Comparison of ENCODE assay signal across 11 mouse cellular contexts in genomic region chr5:121701111-121701769, GRCm38 (mm10). TPM values are rescaled to one million over a fixed set of nuclear protein-coding genes. Genes with fewer than 3 reads are reported as not detected.
DNase-seq lines count a peak whose midpoint lies in the region; ATAC-seq and TF ChIP-seq lines count a peak whose summit lies in the region.
"Had no signal": no experiment of that assay in that cellular context is flagged by ENCODE, and none has a peak within 500 bp of the region (broad histone marks: within the 10 kb centered on the region; RNA-seq: fewer than 3 reads in every experiment).

No protein-coding gene starts in this region.

- WGBS in liver, embryonic 16.5 days (ENCODE audit: insufficient replicate concordance): 21% methylated on average over 8 of the region's 8 CpGs
- WGBS in thymus, adult 2 months: 49% methylated on average over 8 of the region's 8 CpGs

- TF ChIP-seq CTCF in gastrocnemius, adult 2 months (IDR thresholded peaks at IDR 0.05): no peak
- TF ChIP-seq CTCF in thymus, adult 2 months (IDR thresholded peaks at IDR 0.05; ENCODE audit: borderline replicate concordance, control insufficient read depth, extremely low read depth, insufficient read depth, low read length, poor library complexity): no peak

- peaks cover 38% of the 10 kb centered on the region for H3K4me1 ChIP-seq in liver, embryonic 16.5 days (ENCODE audit: control insufficient read depth, low read depth, low read length)
- no peaks in the 10 kb centered on the region for H3K4me1 ChIP-seq in thymus, adult 2 months (replicated peaks; ENCODE audit: control insufficient read depth, insufficient read depth, low read length)

- no peak for DNase-seq in gastrocnemius, adult 2 months
- DNase-seq in gastrocnemius, adult 8-10 months (ENCODE audit: low spot score in 2 of 2): no peak
- peak; percentile 45 for DNase-seq in 416B (ENCODE audit: low read depth)
- peak; percentile 70 for DNase-seq in c-Kit-negative CD71-positive TER-119-positive erythroid progenitor cells, embryonic 14.5 days (ENCODE audit: low read depth, low spot score)
- no peak for DNase-seq in layer of hippocampus, adult 8-10 months (ENCODE audit: low spot score in 2 of 2)
- DNase-seq in ovary, postnatal 36 days (ENCODE audit: low spot score): no peak
- no peak for DNase-seq in thymus, adult 2 months
- DNase-seq: kidney, adult 2 months had no signal

- H3K9me3 ChIP-seq in liver, embryonic 16.5 days (replicated peaks; ENCODE audit: control insufficient read depth, low read length): no peaks in the 10 kb centered on the region
- H3K9me3 ChIP-seq: limb, embryonic 12.5 days had no signal

- H3K4me2 ChIP-seq in liver, embryonic 16.5 days (ENCODE audit: low read depth, low read length): peak overlapping the region; percentile 68
- H3K4me2 ChIP-seq: limb, embryonic 12.5 days had no signal

- H3K4me3 ChIP-seq in gastrocnemius, adult 2 months: no peak overlapping the region
- peak overlapping the region; percentile 33 for H3K4me3 ChIP-seq in liver, embryonic 16.5 days (ENCODE audit: low read depth, low read length)
- no peak overlapping the region for H3K4me3 ChIP-seq in thymus, adult 2 months (ENCODE audit: control insufficient read depth, insufficient read depth, low read length)
- H3K4me3 ChIP-seq: limb, embryonic 12.5 days had no signal

- ATAC-seq in liver, embryonic 16.5 days (ENCODE audit: low read depth): peak; percentile 89

- intact Hi-C loops in gastrocnemius, adult 2 months (cut with DNase I): no loop called here

- no peaks in the 10 kb centered on the region for H3K27me3 ChIP-seq in liver, embryonic 16.5 days (ENCODE audit: control insufficient read depth, insufficient read depth, low read depth, low read length)
- no peaks in the 10 kb centered on the region for H3K27me3 ChIP-seq in thymus, adult 2 months (ENCODE audit: control insufficient read depth, insufficient read depth, low read length)
- H3K27me3 ChIP-seq: limb, embryonic 12.5 days had no signal

- no peaks in the 10 kb centered on the region for H3K36me3 ChIP-seq in liver, embryonic 16.5 days (ENCODE audit: control insufficient read depth, insufficient read depth)
- no peaks in the 10 kb centered on the region for H3K36me3 ChIP-seq in thymus, adult 2 months (ENCODE audit: control insufficient read depth, insufficient read depth, low read length)
- H3K36me3 ChIP-seq: limb, embryonic 12.5 days had no signal

- no peak for TF ChIP-seq POLR2A in thymus, adult 2 months (IDR thresholded peaks at IDR 0.05; ENCODE audit: control insufficient read depth, extremely low read depth, insufficient read depth, low read length, poor library complexity)

- H3K27ac ChIP-seq in gastrocnemius, adult 2 months: peak overlapping the region; percentile 81; the same call in 1 of the 2 replicates
- peak overlapping the region; percentile 97 for H3K27ac ChIP-seq in liver, embryonic 16.5 days (ENCODE audit: low read length)
- H3K27ac ChIP-seq in thymus, adult 2 months (ENCODE audit: control insufficient read depth, insufficient read depth, low read length): no peak overlapping the region
- H3K27ac ChIP-seq: limb, embryonic 12.5 days; macrophage had no signal

- H3K9ac ChIP-seq in liver, embryonic 16.5 days (ENCODE audit: low read depth, low read length): peak overlapping the region; percentile 62
- H3K9ac ChIP-seq: limb, embryonic 12.5 days had no signal

RNA-seq across cellular contexts. Expression of gene Atxn2, which starts 9.9 kb away (rescaled TPM):
- total RNA-seq in gastrocnemius, adult 2 months (2021): 100 to 1,000 TPM in 1 of 2 experiments, 10 to 100 TPM in 1; 94.6 to 117 TPM
- total RNA-seq in gastrocnemius, adult 8-10 months (2022): 100 to 1,000 TPM in 1 of 4 experiments, 10 to 100 TPM in 3; 82.6 to 108 (median 88.6) TPM
- polyA plus RNA-seq in liver, embryonic 16.5 days (2015; fragmentation: Nextera tagmentation; extraction: Ambion mirVana): 14.5 and 14.6 TPM in 2 replicates
- total RNA-seq in layer of hippocampus, adult 8-10 months (2022): 100 to 1,000 TPM; 190 to 238 (median 231) TPM
- polyA plus RNA-seq in thymus, adult 2 months (2012; rRNA removed): 205 and 216 TPM in 2 replicates

RNA-seq across cellular contexts. Expression of gene Brap, which starts 40.9 kb away (rescaled TPM):
- 10 to 100 TPM; 31.5 to 35.5 TPM for total RNA-seq in gastrocnemius, adult 2 months (2021)
- total RNA-seq in gastrocnemius, adult 8-10 months (2022): 10 to 100 TPM; 32.5 to 36.5 (median 34.7) TPM
- polyA plus RNA-seq in liver, embryonic 16.5 days (2015; fragmentation: Nextera tagmentation; extraction: Ambion mirVana): 22.6 and 22.7 TPM in 2 replicates
- total RNA-seq in layer of hippocampus, adult 8-10 months (2022): 10 to 100 TPM; 64.3 to 67.7 (median 67.4) TPM
- 38.7 and 46.9 TPM in 2 replicates for polyA plus RNA-seq in thymus, adult 2 months (2012; rRNA removed)

RNA-seq across cellular contexts. Expression of gene Acad10, which starts 40.9 kb away (rescaled TPM):
- total RNA-seq in gastrocnemius, adult 2 months (2021): 10 to 100 TPM in 1 of 2 experiments, 1 to 10 TPM in 1; 9.1 to 14.9 TPM
- total RNA-seq in gastrocnemius, adult 8-10 months (2022): 10 to 100 TPM; 12.7 to 14.7 (median 13.5) TPM
- polyA plus RNA-seq in liver, embryonic 16.5 days (2015; fragmentation: Nextera tagmentation; extraction: Ambion mirVana): 3.9 and 5.5 TPM in 2 replicates
- total RNA-seq in layer of hippocampus, adult 8-10 months (2022): 1 to 10 TPM; 4.5 to 6.8 (median 5.2) TPM
- 7.2 and 8.2 TPM in 2 replicates for polyA plus RNA-seq in thymus, adult 2 months (2012; rRNA removed)

Comparison
In these comparisons a context has a peak if more than half of its experiments do, and no peak if none do; other contexts are left out.
1. DNase-seq: peak in 416B (single experiment) and c-Kit-negative CD71-positive TER-119-positive erythroid progenitor cells, embryonic 14.5 days (single experiment); none in gastrocnemius, adult 2 months (single experiment), gastrocnemius, adult 8-10 months (0 of 2), layer of hippocampus, adult 8-10 months (0 of 2), ovary, postnatal 36 days (single experiment) and thymus, adult 2 months (single experiment).